ENCODE assay signal across 9 mouse cellular contexts in genomic region chr9:115356731-115357458, GRCm38 (mm10). TPM values are rescaled to one million over a fixed set of nuclear protein-coding genes. Genes with fewer than 3 reads are reported as not detected.
DNase-seq lines count a peak whose midpoint lies in the region; ATAC-seq lines count a peak whose summit lies in the region.
"Had no signal": no experiment of that assay in that cellular context is flagged by ENCODE, and none has a peak within 500 bp of the region (broad histone marks: within the 10 kb centered on the region; RNA-seq: fewer than 3 reads in every experiment).

No protein-coding gene starts in this region.

- no peak overlapping the region for H3K4me3 ChIP-seq in embryonic facial prominence, embryonic 10.5 days
- H3K4me3 ChIP-seq in stomach, embryonic 16.5 days (replicated peaks; ENCODE audit: low read length) = peak overlapping the region; percentile 4; the same call in 1 of the 2 replicates
- H3K4me3 ChIP-seq: liver, embryonic 15.5 days had no signal

- peaks cover 20% of the 10 kb centered on the region for H3K4me1 ChIP-seq in embryonic facial prominence, embryonic 10.5 days
- peaks cover 15% of the 10 kb centered on the region for H3K4me1 ChIP-seq in stomach, embryonic 16.5 days (ENCODE audit: control insufficient read depth, insufficient read depth, low read length)

- no peaks in the 10 kb centered on the region for H3K27me3 ChIP-seq in embryonic facial prominence, embryonic 10.5 days (replicated peaks; ENCODE audit: low read depth, poor library complexity, severe bottlenecking)
- no peaks in the 10 kb centered on the region for H3K27me3 ChIP-seq in stomach, embryonic 16.5 days (ENCODE audit: control insufficient read depth, insufficient read depth, low read length)
- H3K27me3 ChIP-seq: liver, embryonic 15.5 days had no signal

- H3K36me3 ChIP-seq in embryonic facial prominence, embryonic 10.5 days (replicated peaks) = no peaks in the 10 kb centered on the region
- H3K36me3 ChIP-seq in stomach, embryonic 16.5 days (ENCODE audit: control insufficient read depth, insufficient read depth, low read length) = no peaks in the 10 kb centered on the region
- H3K36me3 ChIP-seq: liver, embryonic 15.5 days had no signal

- DNase-seq in kidney, postnatal 14 days = peak; percentile 13
- no peak for DNase-seq in kidney, adult 11 months
- DNase-seq in embryonic facial prominence, embryonic 10.5 days (ENCODE audit: low spot score) = peak; percentile 45
- DNase-seq in large intestine, adult 2 months (ENCODE audit: low read depth, low spot score) = peak; percentile 96
- no peak for DNase-seq in layer of hippocampus, postnatal 10 days (ENCODE audit: low spot score in 2 of 2)
- no peak for DNase-seq in gastrocnemius, postnatal 4 days (ENCODE audit: low spot score in 2 of 2)
- DNase-seq: layer of hippocampus, adult 9-11 months had no signal

- ATAC-seq in stomach, embryonic 16.5 days (ENCODE audit: insufficient read depth, low FRiP score) = peak; percentile 94

- H3K4me2 ChIP-seq in stomach, embryonic 16.5 days (ENCODE audit: low read depth, low read length) = peak overlapping the region; percentile 42
- H3K4me2 ChIP-seq: liver, embryonic 15.5 days had no signal

- H3K9ac ChIP-seq in stomach, embryonic 16.5 days (ENCODE audit: low read length) = peak overlapping the region; percentile 49; the same call in 1 of the 2 replicates
- H3K9ac ChIP-seq: liver, embryonic 15.5 days had no signal

- 37% methylated on average over 19 of the region's 19 CpGs for WGBS in embryonic facial prominence, embryonic 10.5 days
- WGBS in large intestine, adult 2 months = 35% methylated on average over 19 of the region's 19 CpGs
- WGBS in stomach, embryonic 16.5 days = 39% methylated on average over 19 of the region's 19 CpGs

- H3K9me3 ChIP-seq in embryonic facial prominence, embryonic 10.5 days = no peaks in the 10 kb centered on the region
- H3K9me3 ChIP-seq in stomach, embryonic 16.5 days (replicated peaks; ENCODE audit: control insufficient read depth, low read length) = no peaks in the 10 kb centered on the region
- H3K9me3 ChIP-seq: liver, embryonic 15.5 days had no signal

- peak overlapping the region; percentile 48 for H3K27ac ChIP-seq in embryonic facial prominence, embryonic 10.5 days (replicated peaks)
- peak overlapping the region; percentile 90 for H3K27ac ChIP-seq in stomach, embryonic 16.5 days (ENCODE audit: low read length)
- H3K27ac ChIP-seq: liver, embryonic 15.5 days had no signal

RNA-seq across cellular contexts. Expression of gene Stt3b, which starts 46.7 kb away (rescaled TPM):
- 85.4 and 93.6 TPM in 2 replicates for polyA plus RNA-seq in embryonic facial prominence, embryonic 10.5 days (2016; fragmentation: Nextera tagmentation; extraction: Ambion mirVana)
- 60.6 and 79.4 TPM in 2 replicates for polyA plus RNA-seq in large intestine, adult 2 months (2012; rRNA removed)
- 80.8 and 83.6 TPM in 2 replicates for polyA plus RNA-seq in stomach, embryonic 16.5 days (2015; fragmentation: Nextera tagmentation; extraction: Ambion mirVana)
- total RNA-seq in layer of hippocampus, postnatal 10 days (2021) = 100 to 1,000 TPM in 1 of 2 experiments, 10 to 100 TPM in 1; 98.2 to 105 TPM
- 10 to 100 TPM; 79.9 to 86.1 TPM for total RNA-seq in gastrocnemius, postnatal 4 days (2021)

Comparison
In these comparisons a context has a peak if more than half of its experiments do, and no peak if none do; other contexts are left out.
1. DNase-seq: peak in kidney, postnatal 14 days (single experiment), embryonic facial prominence, embryonic 10.5 days (single experiment) and large intestine, adult 2 months (single experiment); none in kidney, adult 11 months (single experiment), layer of hippocampus, postnatal 10 days (0 of 2) and gastrocnemius, postnatal 4 days (0 of 2).